Mouse (Mus musculus) kidney, postnatal 36 days (tissue): Measurements from ENCODE around the gene Tyrobp.

Source experiments
- DNase-seq, 2 experiments: peaks; one replicate each; pipeline ENCODE4 v3.0.0; 2021 to 2022; ENCODE audit warnings: mixed read lengths in 2 of 2

The Tyrobp gene

DNA sequence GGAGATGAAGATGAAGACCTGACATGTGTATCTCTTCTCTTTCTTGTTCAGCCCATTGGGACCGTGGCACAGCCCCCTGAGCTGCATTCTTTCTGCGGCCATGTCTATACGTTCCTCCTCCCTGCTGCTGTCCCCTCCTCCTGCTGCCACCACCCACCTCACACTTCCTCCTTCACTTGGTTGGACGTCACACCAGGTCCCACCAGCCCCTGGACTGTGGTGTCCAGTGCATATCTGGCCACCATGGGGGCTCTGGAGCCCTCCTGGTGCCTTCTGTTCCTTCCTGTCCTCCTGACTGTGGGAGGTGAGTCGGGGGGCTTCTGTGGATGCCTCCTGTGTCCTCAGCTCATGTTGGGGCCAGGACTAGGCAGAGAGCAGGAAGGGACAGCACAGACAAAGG is at the start of gene Tyrobp:
TSS of gene Tyrobp (plus strand) at position 165 of the 400 bp plus-strand sequence.
- no peak for DNase-seq

DNA sequence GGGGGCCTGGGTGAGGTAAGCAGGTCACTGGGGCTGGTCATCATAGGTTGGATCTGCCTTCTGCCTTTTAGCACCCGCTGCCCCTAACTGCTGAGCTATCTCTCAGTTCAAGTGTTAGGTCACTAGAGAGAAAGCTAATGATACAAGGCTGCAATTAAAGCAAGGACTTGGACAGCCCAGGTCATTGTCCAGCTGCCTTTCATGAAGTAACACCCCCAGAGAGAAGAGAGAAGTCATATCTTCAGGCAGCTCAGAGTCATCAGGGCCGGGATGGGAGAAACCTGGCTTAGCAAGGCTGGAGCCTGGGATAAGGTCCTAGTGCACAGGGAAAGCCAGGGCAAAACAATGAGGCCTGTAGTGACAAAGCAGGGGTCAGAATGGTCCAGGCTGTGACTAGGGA is 46.1 kb upstream of the Tyrobp start:
- DNase-seq, result no peak

DNA sequence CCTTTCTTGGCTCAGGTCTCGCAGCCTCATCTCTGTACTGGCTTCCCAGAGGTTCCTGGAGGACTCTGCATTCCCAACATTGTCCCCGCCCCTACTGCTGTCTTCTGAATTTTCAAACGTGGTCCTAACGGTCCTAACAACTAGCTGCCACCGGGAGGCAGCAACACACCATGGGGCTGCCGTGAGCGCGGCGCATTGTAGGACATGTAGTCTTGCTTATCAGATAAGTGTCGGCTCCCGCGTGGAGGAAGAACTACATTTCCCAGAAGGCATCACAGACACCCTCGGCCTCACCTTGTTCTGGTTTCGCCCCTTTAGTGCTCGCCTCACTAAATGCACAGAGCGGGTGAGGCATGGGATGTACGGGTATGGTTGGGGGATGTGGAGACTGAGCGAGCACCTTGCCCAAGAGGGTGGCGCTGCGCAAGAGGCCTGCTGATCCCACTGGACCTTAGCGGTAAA is 40.0 kb upstream of the Tyrobp start:
- DNase-seq, result peak; percentile 94 to 96

DNA sequence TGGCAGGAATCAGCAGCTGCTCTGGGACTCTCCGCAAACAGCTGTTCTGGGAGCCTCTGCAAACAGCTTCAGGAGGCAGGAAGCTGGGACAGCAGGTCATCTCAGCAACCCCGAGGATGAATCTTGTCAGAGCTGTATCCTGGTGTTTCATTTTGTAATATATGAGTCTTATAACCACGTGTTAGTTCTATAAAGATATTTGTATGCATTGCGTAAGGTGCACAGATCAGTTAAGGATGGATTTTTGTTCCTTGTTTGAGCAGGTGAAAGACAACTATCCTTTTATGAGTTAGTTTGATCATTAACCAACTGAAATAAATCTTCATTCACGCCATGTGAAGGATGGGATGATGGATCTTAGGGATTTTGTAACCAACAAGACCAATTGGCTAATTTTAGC is 33.5 kb upstream of the Tyrobp start:
- no peak for DNase-seq

DNA sequence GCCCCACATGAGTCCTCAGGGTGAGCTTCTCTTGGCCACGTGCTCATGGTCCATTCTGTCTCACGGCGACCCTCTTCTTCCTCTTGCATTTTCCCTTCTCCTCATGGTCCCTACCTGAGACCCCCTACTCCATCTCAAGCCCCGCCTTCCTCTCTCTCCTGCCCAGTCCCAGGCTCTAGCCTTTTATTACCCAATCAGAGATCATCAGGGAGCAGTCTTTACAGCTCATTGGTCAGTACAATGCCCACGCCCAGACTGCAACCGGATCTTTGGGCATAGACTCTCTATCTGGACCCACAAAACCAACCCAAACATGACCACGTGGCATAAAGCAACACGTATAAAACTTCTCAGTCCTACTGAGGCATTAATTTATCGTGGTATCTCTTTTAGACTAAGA is 29.5 kb upstream of the Tyrobp start:
- no peak for DNase-seq

DNA sequence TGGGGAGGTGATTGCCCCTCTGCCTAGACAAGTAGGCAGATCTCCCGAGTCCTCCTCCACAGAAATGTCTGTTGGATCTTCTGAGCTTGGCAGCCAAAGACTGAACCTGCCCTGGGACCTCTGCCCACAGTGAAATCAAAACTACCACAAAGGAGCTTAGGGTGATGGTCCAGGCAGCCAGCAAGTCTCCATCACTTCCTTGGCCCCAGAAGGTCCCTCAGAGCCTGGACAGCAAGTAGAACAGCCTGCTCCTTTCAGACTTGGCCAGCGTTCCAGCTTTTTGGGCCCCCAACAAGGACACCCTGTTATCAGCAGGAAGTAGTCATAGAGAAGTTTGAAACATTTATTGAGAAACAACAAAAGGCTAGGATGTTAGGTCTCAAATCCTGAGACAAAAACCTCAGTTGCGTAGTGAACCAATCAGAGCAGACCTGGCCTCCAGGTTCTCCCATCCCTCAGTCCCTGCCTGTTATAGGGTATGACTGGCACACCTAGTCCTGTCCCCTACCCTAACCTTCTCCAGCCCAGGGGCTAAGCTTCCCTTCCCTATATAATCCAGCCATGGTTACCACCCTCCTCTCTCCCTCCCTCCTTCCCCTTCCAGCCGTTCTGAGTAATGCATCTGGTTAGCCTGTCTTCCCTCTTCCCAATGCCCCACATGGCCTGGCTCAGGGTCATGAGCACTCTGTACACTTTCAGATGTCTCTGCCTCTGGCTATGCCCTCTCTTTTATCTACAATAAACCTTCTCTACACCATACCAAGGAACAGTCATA is 20.6 kb upstream of the Tyrobp start:
- DNase-seq, result no peak

DNA sequence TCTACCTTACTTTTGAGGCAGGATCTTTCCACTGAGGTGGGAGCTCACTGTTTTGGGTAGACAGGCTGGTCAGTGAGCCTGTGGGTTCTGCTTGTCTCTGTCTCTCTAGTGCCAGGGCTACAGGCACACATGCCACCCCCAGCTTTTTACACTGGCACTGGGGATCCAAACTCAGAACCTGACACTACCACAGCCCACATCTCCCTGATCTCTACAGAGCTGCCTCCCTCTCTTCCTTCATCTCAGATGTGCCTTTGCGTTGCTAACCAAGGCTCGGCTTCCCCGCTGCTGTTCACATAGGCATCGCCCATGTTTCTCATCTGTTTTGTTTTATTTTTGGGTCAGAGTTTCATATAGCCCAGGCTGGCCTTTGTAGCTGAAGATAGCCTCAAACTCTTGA is 19.9 kb upstream of the Tyrobp start:
- no peak for DNase-seq

DNA sequence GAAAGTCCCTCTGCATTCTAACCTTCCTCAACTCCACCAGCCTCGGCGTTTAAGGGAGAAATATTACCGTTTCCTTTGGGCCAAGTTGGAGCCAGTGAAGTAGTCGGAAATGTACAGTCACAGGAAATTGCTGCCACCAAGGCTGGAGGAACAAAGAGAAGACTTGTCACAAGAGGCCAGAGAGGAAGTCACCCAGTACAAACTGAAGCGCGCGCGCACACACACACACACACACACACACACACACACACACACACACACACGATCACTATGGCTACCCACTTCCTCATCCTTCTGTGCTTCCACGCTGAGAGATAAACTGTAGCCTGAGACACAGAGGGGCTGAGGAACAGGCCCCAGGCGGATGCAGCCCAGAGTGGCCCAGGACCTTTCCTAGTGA is 19.2 kb upstream of the Tyrobp start:
- peak; percentile 41 to 45 for DNase-seq

DNA sequence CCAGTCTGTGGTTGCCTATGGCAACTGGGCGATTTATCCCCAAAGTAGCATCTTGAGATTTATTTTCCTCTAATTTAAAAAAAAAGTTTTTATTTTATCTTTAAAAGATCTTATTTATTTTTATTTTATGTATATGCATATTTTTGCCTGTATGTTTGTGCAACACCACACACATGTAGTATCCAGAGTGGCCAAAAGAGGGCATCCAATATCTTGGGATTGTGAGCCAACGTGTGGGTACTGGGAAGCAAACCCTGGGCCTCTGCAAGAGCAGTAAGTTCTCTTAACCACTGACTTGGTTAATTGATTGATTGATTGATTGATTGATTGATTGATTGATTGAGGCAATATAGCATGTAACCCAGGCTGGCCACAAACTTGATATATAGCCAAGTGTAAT is 18.7 kb upstream of the Tyrobp start:
- peak in 1 of 2 experiments; percentile 30 for DNase-seq

DNA sequence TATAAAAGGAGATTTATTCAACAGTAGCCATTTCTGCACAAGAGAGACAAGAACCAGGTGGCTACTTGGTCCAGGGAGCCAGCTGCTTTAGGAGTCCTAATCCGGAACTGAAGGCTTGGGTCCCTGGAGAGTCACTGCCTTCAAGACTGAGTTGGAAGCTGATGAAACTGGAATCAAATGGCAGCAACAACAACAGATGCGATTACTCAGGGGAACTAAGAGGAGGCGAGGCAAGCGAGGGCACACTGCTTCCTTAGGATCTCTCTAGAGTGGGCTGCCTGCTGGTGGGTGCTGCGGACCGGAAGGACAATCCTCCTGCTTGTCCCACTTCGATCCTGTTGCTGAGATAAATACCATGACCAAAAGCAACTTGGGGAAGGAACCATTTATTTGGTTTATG is 13.9 kb upstream of the Tyrobp start:
- DNase-seq, result no peak

DNA sequence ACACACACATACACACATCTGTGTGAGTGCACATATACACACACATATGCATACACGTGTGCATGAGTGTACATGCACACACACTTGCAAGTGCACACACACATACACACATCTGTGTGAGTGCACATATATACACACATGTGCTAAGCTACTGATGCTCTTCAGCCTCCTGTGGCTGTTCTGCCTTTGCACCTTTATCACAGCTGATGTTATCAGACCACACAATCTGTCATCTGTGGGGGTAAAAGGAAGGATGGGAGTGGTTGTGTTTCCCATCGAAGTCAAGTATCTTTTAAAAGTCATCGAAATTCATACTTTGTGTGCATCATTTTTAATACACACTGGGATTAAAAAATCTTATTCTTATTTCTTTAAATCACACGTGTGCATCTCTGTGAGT is 11.2 kb upstream of the Tyrobp start:
- no peak for DNase-seq

DNA sequence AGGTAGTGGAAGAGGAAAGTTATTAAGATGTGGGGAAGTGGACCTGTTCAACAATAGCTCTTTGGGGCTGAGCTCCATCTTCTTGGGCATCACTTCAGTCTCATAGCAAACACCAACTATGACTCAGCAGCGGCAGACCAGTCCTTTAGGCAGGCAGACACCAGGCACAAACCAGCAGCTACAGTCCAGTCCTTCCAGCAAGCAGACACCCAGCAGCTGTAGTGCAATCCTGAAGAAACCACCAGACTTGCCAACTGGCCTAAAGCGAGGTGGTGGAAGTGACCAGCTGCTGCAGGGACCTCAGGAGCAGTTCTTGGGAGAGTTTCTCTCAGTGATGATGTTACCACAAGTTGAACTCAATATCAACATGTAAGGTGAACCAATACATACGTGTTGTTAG is 4.9 kb upstream of the Tyrobp start:
- no peak for DNase-seq

DNA sequence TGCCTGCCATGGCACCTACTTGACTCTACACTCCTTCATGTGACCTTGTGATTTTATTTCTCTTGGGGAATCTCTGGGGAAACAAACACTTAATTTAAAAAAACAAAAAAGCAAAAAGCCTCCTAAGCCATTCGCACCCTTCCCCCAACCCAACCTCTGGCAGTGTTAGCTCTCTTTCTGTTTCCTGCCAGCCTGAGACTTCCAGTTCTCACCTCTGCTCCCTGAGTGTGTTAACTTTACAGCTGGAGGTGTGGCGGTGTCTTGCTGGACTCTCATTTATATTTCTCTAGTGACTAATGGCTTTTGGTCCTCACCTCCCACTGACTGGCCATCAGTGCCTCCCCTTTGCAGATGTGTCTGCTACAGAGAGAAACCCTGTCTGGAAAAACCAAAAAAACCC is 3.8 kb upstream of the Tyrobp start:
- no peak for DNase-seq

DNA sequence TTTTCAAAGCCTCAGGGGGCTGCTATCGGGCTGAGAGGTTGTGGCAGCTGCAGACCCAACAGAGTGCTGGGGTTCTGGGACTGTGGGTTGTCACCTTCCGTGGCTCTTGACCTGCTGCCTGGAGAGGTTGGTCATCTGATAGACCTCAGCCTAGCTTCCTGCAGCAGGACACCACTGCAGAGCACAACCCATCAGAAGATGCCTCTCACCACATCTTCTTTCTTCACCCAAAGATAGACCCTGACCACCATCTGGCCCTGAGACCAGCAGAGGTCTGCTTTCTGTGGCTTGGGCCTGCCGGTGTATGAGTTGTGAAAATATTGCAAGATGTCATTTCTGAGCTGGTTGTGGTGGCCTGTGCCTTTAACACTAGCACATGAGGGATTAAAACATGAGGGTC is 2.5 kb upstream of the Tyrobp start:
- no peak for DNase-seq

DNA sequence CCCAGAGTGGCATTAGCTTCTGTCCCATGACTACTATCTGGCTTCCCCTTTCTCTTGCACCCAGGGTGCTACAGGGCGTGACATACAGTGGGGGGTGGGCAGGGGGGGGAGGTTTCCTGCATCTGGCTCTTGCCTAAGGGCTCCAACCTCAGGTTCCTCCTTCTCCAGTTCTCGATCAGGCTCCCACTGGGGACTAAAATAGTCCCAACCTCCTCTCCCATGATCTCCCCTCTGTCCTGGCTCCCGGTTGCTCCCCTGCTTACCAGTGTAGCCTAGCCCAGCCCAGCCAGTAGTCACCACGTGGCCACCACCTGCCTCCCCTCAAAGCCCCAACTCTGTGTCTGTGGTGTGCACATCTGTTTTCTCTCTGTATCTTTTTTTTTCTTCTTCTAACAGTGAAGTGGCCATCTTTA is 819 bp upstream of the Tyrobp start:
- DNase-seq, result no peak

DNA sequence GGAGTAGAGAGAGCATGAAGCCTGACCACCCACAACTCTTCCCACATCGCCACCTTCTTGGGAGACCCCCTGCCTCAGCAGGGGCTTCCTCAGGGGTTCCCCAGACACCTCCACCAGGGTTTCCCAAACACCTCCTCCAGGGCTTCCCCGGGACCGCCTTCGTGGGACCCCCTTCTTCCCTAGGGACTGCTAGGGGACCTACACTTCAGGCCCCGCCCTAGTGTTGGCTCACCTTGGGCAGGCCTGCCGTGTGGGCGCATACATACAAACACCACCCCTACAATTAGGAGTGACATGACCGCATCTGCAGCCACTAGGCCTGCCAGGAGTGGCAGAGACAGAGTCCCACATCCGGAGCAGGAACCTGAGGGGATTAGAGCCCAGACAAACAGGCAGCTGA is 4.3 kb downstream of the Tyrobp start:
- no peak for DNase-seq

DNA sequence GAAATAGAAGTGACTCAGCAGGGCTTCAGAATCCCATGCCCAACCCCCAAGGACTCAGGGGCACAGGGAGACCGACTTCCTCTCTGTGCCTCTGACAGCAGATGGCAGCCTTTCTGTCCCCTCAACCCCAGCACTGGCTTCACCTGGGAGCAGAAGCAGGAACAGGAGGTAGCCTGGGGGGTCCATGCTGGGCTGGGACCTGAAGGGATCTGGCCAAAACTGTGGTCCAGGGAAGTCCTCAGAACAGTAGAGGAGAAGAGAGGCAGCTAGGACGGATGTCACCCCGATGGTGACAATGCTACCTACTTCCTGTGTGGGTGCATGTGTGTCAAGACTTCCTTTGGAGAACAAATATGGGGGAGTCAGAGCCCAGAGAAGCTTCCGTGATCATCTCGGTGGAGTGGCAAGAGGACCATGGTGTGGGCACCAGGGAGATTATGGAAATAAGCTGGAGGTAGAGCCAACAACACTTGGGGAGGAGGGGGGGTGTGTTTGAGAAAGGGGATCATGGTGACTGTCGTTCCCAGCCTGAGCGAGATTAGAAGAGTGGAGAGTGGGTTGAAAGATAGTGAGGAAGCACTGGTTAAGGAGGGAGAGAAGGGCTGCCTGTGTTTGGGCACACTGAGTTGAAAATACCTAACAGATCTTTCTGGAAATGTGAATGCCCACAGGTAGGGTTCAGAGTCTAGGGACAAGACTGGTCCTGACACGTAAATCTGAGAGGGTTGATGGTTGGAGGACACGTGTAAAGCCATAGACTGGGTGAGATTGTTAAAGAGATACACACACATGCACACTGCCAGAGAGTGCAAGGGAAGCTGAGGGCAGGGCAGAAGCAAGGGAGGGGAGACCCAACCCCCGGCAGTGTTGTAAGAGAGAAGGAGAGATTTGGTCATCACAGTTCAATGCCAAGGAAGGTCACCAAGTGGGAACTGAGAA is 6.3 kb downstream of the Tyrobp start, which contains the start of gene Hcst:
TSS of gene Hcst (minus strand) at position 294 of the 939 bp plus-strand sequence.
- DNase-seq, result no peak

DNA sequence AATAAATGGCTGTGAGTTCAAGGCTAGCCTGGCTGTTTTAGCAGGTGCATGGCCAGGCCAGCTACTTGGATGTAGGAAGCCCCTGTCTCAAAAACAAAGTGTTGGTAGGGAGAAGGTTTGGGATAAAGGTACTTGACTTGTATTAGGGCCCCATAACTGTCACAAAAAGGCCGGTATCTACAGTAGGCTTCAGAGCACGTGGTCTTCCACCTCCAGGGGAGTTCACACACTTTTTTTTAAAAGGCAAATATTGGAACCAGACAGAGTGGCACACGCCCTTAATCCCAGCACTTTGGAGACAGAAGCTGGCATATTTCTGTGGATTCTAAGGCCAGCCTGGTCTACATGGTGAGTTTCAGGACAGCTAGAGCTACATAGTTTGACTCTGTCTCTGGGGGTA is 7.1 kb downstream of the Tyrobp start:
- DNase-seq, result no peak

DNA sequence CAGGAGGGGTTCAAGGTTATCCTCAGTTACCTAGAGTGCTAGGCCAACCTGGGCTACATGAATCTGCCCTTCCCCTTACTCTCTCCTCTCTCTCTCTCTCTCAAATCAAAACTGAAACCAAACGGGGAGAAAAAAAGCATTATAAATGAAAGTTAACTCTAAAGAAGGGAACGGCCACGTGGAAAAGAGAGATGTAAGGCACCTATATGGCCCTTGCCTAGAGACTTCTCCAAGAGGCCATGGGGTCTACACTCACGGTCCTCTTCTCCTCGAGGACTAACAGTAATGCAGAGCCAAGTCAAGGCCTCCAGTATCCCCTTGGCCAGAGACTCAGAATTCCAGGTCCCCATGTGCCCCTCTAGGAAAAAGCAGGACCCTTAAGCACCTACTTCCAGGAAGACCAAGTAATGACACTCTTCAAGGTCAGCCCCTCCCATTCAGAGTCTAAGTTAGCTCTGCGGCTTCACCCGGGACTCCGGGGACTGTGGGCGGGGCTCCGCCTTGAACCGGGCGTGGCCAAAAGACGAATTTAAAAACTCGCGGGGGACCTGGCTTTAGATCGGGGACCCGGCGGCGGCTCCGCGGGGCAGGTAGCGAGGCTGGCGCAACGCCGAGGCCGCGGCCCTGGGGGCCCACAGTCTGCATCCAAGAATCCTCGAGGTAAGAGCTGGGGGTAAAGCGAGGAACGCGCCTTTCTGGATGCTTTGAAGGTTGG is 7.8 kb downstream of the Tyrobp start, which contains the start of gene Nfkbid:
TSS of gene Nfkbid (plus strand) at position 558 of the 715 bp plus-strand sequence.
- peak; percentile 72 to 84 for DNase-seq

DNA sequence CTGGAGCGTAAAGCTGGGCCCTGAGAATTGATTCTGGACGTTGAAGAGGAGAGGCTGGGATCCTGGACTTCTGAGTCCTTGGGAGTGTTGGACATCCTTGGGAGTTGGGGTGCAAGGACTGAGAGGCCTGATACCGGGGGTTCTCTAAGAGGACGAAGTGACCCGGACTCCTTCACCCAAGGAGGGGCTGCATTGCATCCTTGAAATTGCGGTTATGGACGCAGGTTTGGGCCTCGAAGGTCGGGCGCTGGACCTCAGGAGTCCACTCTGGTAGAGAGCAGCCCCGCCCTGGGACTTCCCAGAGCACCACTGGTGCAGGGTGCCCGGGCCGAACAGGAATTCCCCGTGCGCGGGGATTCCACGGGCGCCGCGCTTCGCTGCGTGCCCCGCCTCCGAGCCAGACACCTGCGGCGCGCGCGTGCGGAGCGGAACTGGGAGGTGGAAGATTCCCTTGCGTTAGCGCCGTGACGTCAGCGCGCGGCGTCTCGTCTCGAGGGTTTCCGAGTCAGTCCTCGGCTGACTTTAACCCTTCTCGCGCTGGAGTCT is 8.4 kb downstream of the Tyrobp start:
- peak; percentile 86 to 93 for DNase-seq

DNA sequence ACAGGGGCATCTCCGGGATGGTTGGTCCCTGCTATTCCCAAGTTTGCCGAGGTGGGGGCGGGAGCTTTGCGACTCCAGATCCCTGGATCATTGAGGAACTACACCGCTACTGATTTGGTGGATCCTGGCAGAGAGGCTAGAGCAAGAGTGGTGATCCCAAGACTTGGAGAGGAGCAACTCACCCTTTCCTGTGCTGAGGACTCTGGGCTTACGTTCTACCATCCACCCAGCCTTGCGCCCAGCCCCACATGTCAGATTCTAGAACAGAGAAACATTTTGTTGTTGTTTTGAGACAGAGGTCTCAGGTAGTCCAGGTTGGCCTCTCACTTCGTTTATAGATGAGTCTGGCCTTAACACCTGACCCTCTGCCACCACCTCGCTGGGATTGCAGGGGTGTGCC is 9.0 kb downstream of the Tyrobp start:
- DNase-seq, result no peak

DNA sequence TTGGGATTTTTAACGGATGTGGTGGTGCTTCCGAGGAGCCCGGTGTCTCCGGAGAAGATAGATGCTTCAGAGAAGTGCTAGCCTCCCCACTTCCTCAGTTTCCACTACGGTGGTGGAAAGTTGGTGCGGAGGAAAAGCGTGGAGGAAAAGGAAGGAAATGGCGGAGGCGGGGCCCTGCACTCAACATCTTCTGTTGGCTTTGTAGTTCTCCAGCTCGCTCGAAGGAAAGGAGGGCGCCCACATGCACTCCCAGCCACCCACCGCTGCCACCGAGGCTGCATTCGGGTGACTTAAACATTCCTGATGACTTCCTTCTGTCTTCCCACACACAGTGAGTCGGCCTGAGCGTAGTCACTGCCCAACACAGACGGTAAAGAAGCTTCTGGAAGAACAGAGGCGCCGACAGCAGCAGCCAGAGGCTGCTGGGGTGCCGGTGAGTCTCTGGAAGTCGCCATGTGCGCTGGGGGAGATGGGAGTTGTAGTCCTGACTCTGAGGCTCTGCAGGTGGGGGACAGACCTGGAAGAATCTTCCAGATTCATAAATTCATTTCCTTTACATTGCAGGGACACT is 9.6 kb downstream of the Tyrobp start:
- DNase-seq, result peak; percentile 17 to 30
